Mouse (Mus musculus): Measurements from ENCODE around the gene Arap1. TPM values are rescaled to one million over a fixed set of nuclear protein-coding genes. Genes with fewer than 3 reads are reported as not detected.

Arap1 gene
- total and polyA plus RNA-seq, 3 experiments = 21.2 to 46.1 (median 38.5) TPM

DNA sequence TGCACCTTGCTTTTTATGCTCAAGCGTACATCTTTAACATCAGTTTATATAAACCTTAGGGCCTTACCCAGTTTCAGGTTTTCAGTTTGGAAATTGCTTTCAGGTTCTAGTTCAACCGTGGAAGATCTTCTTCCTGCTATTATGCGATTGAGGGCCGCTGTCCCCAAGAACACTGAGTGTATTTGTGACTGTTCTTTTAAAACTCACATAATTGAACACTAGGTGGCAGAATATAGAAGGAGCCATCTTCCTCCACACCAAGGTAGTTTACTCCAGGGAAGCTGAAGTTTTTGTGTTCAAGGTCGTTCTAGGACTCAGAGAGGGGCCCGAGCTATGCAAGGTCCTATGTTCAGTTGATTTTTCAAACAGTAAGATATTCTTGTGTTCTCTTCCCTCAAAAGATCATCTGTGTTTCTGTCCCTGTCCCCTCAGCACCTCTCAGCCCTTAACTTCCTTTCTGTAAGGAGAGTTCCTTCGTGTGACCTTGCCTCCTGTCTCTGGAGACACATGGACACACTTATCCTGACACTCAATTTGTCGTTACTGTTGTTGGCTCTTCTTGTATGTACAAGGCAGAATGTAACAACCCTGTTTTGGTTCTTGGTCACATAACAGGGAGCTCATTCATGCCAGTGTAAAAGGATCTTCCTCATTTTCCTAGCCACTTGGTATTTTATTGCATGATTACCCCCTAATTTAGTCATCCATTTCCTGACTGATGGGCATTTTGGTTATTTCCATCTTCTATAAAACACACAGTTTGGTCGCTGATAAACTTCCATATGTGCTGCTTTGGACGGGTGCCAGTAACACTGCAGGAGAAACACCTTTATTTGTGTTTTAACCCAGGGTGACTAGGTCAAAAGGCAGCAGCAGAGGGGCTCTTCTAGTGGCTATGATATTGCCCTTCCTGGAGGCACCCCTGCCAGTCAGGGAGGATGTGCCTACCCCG is 20.3 kb downstream of the Arap1 start (continued):
- TF ChIP-seq USF2 (conservative IDR thresholded peaks at IDR 0.05; ENCODE audit: low read depth, low read length) (no peak), JUND (conservative IDR thresholded peaks at IDR 0.05; ENCODE audit: low read depth, low read length) (no peak), RAD21 (IDR thresholded peaks at IDR 0.05; ENCODE audit: low read depth, low read length) (peak; percentile 22), USF1 (IDR thresholded peaks at IDR 0.05; ENCODE audit: low read depth, low read length) (no peak), JUN (IDR thresholded peaks at IDR 0.05; ENCODE audit: insufficient read depth, low read depth, low read length) (no peak), RCOR1 (conservative IDR thresholded peaks at IDR 0.05; ENCODE audit: low read depth, low read length) (no peak)

GRCm38 (mm10) chr7:101369666-101370065 is 21.8 kb downstream of the Arap1 start:
- TF ChIP-seq MAZ (IDR thresholded peaks at IDR 0.05; ENCODE audit: low read depth, low read length) (no peak), CTCF (conservative IDR thresholded peaks at IDR 0.05 in 1 of 2, IDR thresholded peaks at IDR 0.05 in 1 of 2; ENCODE audit: low read depth in 2 of 2, low read length in 2 of 2) (no peak), SMC3 (IDR thresholded peaks at IDR 0.05; ENCODE audit: low read depth, low read length) (no peak)
- dilution Hi-C loops (cut with MboI; ENCODE audit: extremely low pct_ligation_motif_present, extremely low pct_unique_long_range_greater_than_20kb, low sequenced_read_pairs) (no loop called here), in situ Hi-C loops (cut with MboI; ENCODE audit: low pct_ligation_motif_present, low pct_unique_long_range_greater_than_20kb, low sequenced_read_pairs) (loop anchor here (5.0 to 10.0 kb wide), 3 partner anchors 62 to 395 kb away; partner anchors contain the start of gene P2ry6)
- no peak overlapping the region for H3K9ac ChIP-seq (ENCODE audit: insufficient read depth, low read depth)
- no peak overlapping the region for H3K4me2 ChIP-seq (ENCODE audit: insufficient read depth, low read depth, poor library complexity, severe bottlenecking)
- no peak overlapping the region for H3K27ac ChIP-seq (ENCODE audit: insufficient read depth, low read depth)
- DNase-seq (ENCODE audit: extremely low read depth) = no peak
- H3K79me2 ChIP-seq (replicated peaks; ENCODE audit: control insufficient read depth, extremely low read depth, insufficient read depth, poor library complexity, severe bottlenecking) = no peaks in the 10 kb centered on the region
- H3K4me3 ChIP-seq (replicated peaks in 1 of 3; ENCODE audit: low read depth in 2 of 3, low read length in 2 of 3, poor library complexity in 1 of 3) = no peak overlapping the region
- H3K27me3 ChIP-seq (replicated peaks) = no peaks in the 10 kb centered on the region
- peaks cover 12 to 58% of the 10 kb centered on the region in 2 experiments for H3K36me3 ChIP-seq (replicated peaks in 1 of 2; ENCODE audit: control insufficient read depth in 1 of 2, insufficient read depth in 1 of 2, low read length in 1 of 2)
- H3K4me1 ChIP-seq (ENCODE audit: control insufficient read depth in 1 of 2, insufficient read depth in 2 of 2) = peaks cover 8 to 55% of the 10 kb centered on the region in 2 experiments
- peaks cover 9% of the 10 kb centered on the region for H3K9me3 ChIP-seq (replicated peaks; ENCODE audit: low read length)

DNA sequence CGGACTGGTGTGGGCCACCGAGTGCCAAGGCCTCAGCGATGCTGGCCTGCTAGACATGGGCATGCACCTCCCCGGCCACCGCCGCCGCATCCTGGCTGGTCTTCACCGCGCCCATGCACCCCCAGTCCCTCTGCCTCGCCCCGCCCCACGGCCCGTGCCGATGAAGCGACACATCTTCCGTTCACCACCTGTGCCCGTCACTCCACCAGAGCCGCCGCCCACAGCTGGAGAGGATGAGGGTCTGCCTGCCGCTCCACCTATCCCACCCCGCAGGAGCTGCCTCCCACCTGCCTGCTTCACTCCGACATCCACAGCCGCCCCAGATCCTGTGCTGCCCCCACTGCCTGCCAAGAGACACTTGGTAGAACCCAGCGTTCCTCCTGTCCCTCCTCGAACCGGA is 25.2 kb downstream of the Arap1 start:
- H3K9ac ChIP-seq (ENCODE audit: insufficient read depth, low read depth) = no peak overlapping the region

More for the DNA sequence above, 25.2 kb downstream of the Arap1 start:
- in situ Hi-C loops (cut with MboI; ENCODE audit: low pct_ligation_motif_present, low pct_unique_long_range_greater_than_20kb, low sequenced_read_pairs) (loop anchor here (5.0 to 10.0 kb wide), 3 partner anchors 66 to 398 kb away; partner anchors contain the start of gene P2ry6), dilution Hi-C loops (cut with MboI; ENCODE audit: extremely low pct_ligation_motif_present, extremely low pct_unique_long_range_greater_than_20kb, low sequenced_read_pairs) (no loop called here)
- peaks cover 16 to 83% of the 10 kb centered on the region in 2 experiments for H3K36me3 ChIP-seq (replicated peaks in 1 of 2; ENCODE audit: control insufficient read depth in 1 of 2, insufficient read depth in 1 of 2, low read length in 1 of 2)
- H3K9me3 ChIP-seq (replicated peaks; ENCODE audit: low read length) = peaks cover 9% of the 10 kb centered on the region
- TF ChIP-seq MEF2A (IDR thresholded peaks at IDR 0.05; ENCODE audit: borderline replicate concordance, low read depth, low read length) (no peak), MAX (IDR thresholded peaks at IDR 0.05; ENCODE audit: low read length) (no peak), UBTF (IDR thresholded peaks at IDR 0.05; ENCODE audit: low read depth, low read length) (no peak), NELFE (IDR thresholded peaks at IDR 0.05; ENCODE audit: low read depth, low read length) (no peak), BHLHE40 (IDR thresholded peaks at IDR 0.05; ENCODE audit: low read depth, low read length) (no peak), USF2 (conservative IDR thresholded peaks at IDR 0.05; ENCODE audit: low read depth, low read length) (no peak), ELF1 (IDR thresholded peaks at IDR 0.05; ENCODE audit: low read depth, low read length) (no peak)
- no peak overlapping the region for H3K4me2 ChIP-seq (ENCODE audit: insufficient read depth, low read depth, poor library complexity, severe bottlenecking)
- no peak for DNase-seq (ENCODE audit: extremely low read depth)
- no peaks in the 10 kb centered on the region for H3K79me2 ChIP-seq (replicated peaks; ENCODE audit: control insufficient read depth, extremely low read depth, insufficient read depth, poor library complexity, severe bottlenecking)
- H3K27me3 ChIP-seq (replicated peaks) = no peaks in the 10 kb centered on the region
- peaks cover 7 to 37% of the 10 kb centered on the region in 2 experiments for H3K4me1 ChIP-seq (ENCODE audit: control insufficient read depth in 1 of 2, insufficient read depth in 2 of 2)
- no peak overlapping the region for H3K27ac ChIP-seq (ENCODE audit: insufficient read depth, low read depth)
- no peak overlapping the region for H3K4me3 ChIP-seq (replicated peaks in 1 of 3; ENCODE audit: low read depth in 2 of 3, low read length in 2 of 3, poor library complexity in 1 of 3)

All from CH12.LX (cell line).